Mouse (Mus musculus) CH12.LX (cell line): ENCODE measurements around the gene Myrip. TPM values are rescaled to one million over a fixed set of nuclear protein-coding genes. Genes with fewer than 3 reads are reported as not detected.

Experiments used
- DNase-seq: peaks from one replicate; pipeline ENCODE4 v3.0.0-alpha.2; 2013; ENCODE audit errors: extremely low read depth
- H3K27ac ChIP-seq: 2 replicates; pipeline ENCODE4 v1.5.1; 2012; ENCODE audit warnings: low read depth, mild to moderate bottlenecking, control low read depth, moderate library complexity; ENCODE audit not compliant: insufficient read depth
- H3K27me3 ChIP-seq: replicated peaks from 2 replicates; pipeline ENCODE3; 2012; ENCODE audit warnings: inconsistent platforms
- H3K36me3 ChIP-seq, 2 experiments: replicated peaks in 1 of 2; 2 replicates each; pipeline versions ENCODE3 to v1.6.1; 2012; ENCODE audit warnings: inconsistent platforms in 1 of 2, low read length in 1 of 2, mild to moderate bottlenecking in 1 of 2, mixed read lengths in 1 of 2, moderate library complexity in 1 of 2; ENCODE audit not compliant: control insufficient read depth in 1 of 2, insufficient read depth in 1 of 2
- H3K4me1 ChIP-seq, 2 experiments: 2 replicates each; pipeline ENCODE4 v1.6.1; 2012; ENCODE audit warnings: inconsistent platforms in 1 of 2, moderate library complexity in 1 of 2; ENCODE audit not compliant: insufficient read depth in 2 of 2, control insufficient read depth in 1 of 2
- H3K4me2 ChIP-seq: 2 replicates; pipeline ENCODE4 v1.6.1; 2012; ENCODE audit warnings: low read depth, mild to moderate bottlenecking, control low read depth; ENCODE audit not compliant: poor library complexity, insufficient read depth, severe bottlenecking
- H3K4me3 ChIP-seq, 3 experiments: fragments of 150-350 bp in 1 of 3; sonication (generic) in 1 of 3; replicated peaks in 1 of 3; 2 replicates each; pipeline versions ENCODE3 to v1.5.1; 2011 to 2012; ENCODE audit warnings: low read depth in 2 of 3, low read length in 2 of 3, mild to moderate bottlenecking in 2 of 3, moderate library complexity in 2 of 3, control low read depth in 1 of 3, improper control_type of control experiment in 1 of 3, inconsistent platforms in 1 of 3, mixed read lengths in 1 of 3; ENCODE audit not compliant: poor library complexity in 1 of 3
- H3K79me2 ChIP-seq: replicated peaks from 2 replicates; pipeline ENCODE4 v1.6.1; 2012; ENCODE audit warnings: mild to moderate bottlenecking, moderate library complexity; ENCODE audit not compliant: control insufficient read depth, poor library complexity, insufficient read depth, severe bottlenecking; ENCODE audit errors: extremely low read depth
- H3K9ac ChIP-seq: 2 replicates; pipeline ENCODE4 v1.6.1; 2012; ENCODE audit warnings: low read depth, mild to moderate bottlenecking, control low read depth, moderate library complexity; ENCODE audit not compliant: insufficient read depth
- H3K9me3 ChIP-seq: replicated peaks from 2 replicates; pipeline ENCODE3; 2012; ENCODE audit warnings: low read length, inconsistent platforms, mixed read lengths
- ELF1 ChIP-seq: IDR thresholded peaks from 2 replicates; pipeline ENCODE4 v1.6.1; 2014; ENCODE audit warnings: low read depth, mild to moderate bottlenecking, inconsistent platforms, low read length, improper control_type of control experiment
- ETS1 ChIP-seq: conservative IDR thresholded peaks from 2 replicates; pipeline ENCODE4 v1.6.1; 2012; ENCODE audit warnings: low read depth, mild to moderate bottlenecking, inconsistent platforms, low read length, improper control_type of control experiment, moderate library complexity
- JUND ChIP-seq: conservative IDR thresholded peaks from 2 replicates; pipeline ENCODE4 v1.6.1; 2011; ENCODE audit warnings: low read depth, low read length, improper control_type of control experiment
- MAFK ChIP-seq: IDR thresholded peaks from 2 replicates; pipeline ENCODE4 v1.6.1; 2011; ENCODE audit warnings: low read length, improper control_type of control experiment; ENCODE audit not compliant: insufficient replicate concordance
- MEF2A ChIP-seq: IDR thresholded peaks from 2 replicates; pipeline ENCODE4 v1.6.1; 2014; ENCODE audit warnings: low read depth, mild to moderate bottlenecking, inconsistent platforms, low read length, improper control_type of control experiment, borderline replicate concordance
- MYC ChIP-seq: IDR thresholded peaks from 2 replicates; pipeline ENCODE4 v1.6.1; 2011; ENCODE audit warnings: low read depth, mild to moderate bottlenecking, improper control_type of control experiment, low read length
- NELFE ChIP-seq: IDR thresholded peaks from 2 replicates; pipeline ENCODE4 v1.6.1; 2011; ENCODE audit warnings: low read depth, low read length, improper control_type of control experiment
- NRF1 ChIP-seq: IDR thresholded peaks from 2 replicates; pipeline ENCODE4 v1.6.1; 2014; ENCODE audit warnings: low read depth, mild to moderate bottlenecking, inconsistent platforms, low read length, improper control_type of control experiment, moderate library complexity
- POLR2AphosphoS2 ChIP-seq: IDR thresholded peaks from 2 replicates; pipeline ENCODE4 v1.6.1; 2011; ENCODE audit warnings: low read depth, low read length, improper control_type of control experiment
- RCOR1 ChIP-seq: conservative IDR thresholded peaks from 2 replicates; pipeline ENCODE4 v1.6.1; 2012; ENCODE audit warnings: low read depth, mild to moderate bottlenecking, inconsistent platforms, low read length, improper control_type of control experiment
- SMC3 ChIP-seq: IDR thresholded peaks from 2 replicates; pipeline ENCODE4 v1.6.1; 2011; ENCODE audit warnings: low read depth, low read length, improper control_type of control experiment
- TCF12 ChIP-seq: IDR thresholded peaks from 2 replicates; pipeline ENCODE4 v1.6.1; 2014; ENCODE audit warnings: low read depth, mild to moderate bottlenecking, inconsistent platforms, low read length, improper control_type of control experiment
- ZC3H11A ChIP-seq: IDR thresholded peaks from 2 replicates; pipeline ENCODE4 v1.6.1; 2012; ENCODE audit warnings: low read depth, mild to moderate bottlenecking, inconsistent platforms, low read length, improper control_type of control experiment
- ZMIZ1 ChIP-seq: IDR thresholded peaks from 2 replicates; pipeline ENCODE4 v1.6.1; 2012; ENCODE audit warnings: low read depth, mild to moderate bottlenecking, inconsistent platforms, low read length, improper control_type of control experiment
- ZNF384 ChIP-seq: IDR thresholded peaks from 2 replicates; pipeline ENCODE4 v1.6.1; 2012; ENCODE audit warnings: low read depth, low read length, improper control_type of control experiment, inconsistent platforms
- dilution Hi-C: fragments of 300-500 bp; cut with MboI; formaldehyde crosslinking; loops from 2 replicates; pipeline ENCODE4 v1.14.3; 2020; ENCODE audit warnings: low sequenced_read_pairs; ENCODE audit not compliant: extremely low pct_unique_long_range_greater_than_20kb, extremely low pct_ligation_motif_present
- in situ Hi-C: fragments of 300-500 bp; cut with MboI; formaldehyde crosslinking; loops from 3 replicates; pipeline ENCODE4 v1.14.3; 2019; ENCODE audit warnings: low sequenced_read_pairs, low pct_ligation_motif_present, low pct_unique_long_range_greater_than_20kb, mixed read lengths
- polyA plus RNA-seq: library from polyadenylated mRNA; unstranded; fragments of >175 nt; gene quantifications from 2 replicates; pipeline ENCODE4 v1.2.1, GENCODE M21; 2012; ENCODE audit warnings: low read depth; ENCODE audit not compliant: insufficient read length
- total RNA-seq, 2 experiments: library from RNA; depleted of rRNA; stranded (reverse); fragments of 300-350 nt in 1 of 2; fragments of >200 nt in 1 of 2; gene quantifications; 2 replicates each; pipeline ENCODE4 v1.2.3; 2012 to 2014

The Myrip gene
- total and polyA plus RNA-seq, 3 experiments, result not detected

DNA sequence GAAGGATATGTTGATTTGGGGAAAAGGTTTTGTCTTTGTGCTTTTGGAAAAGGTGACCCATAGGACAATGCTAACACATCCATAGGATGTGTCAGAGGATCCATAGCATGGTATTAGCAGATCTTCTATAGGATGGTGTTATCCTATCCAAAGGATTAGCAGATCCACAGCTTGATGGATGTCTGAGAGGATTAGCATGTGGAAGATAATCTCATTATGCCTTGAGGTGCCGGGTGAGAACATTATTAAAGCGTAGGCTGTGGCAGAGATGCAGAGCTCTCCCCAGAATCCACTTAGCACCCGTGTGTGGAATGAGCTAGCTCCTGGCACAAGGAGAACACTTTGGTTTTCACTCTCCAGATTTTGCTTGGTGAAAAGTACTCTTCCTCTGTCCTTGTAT lies 13.3 kb upstream of the Myrip start:
- TF ChIP-seq ZNF384, result no peak
- TF ChIP-seq RCOR1, result no peak
- no peak for TF ChIP-seq SMC3
- H3K4me3 ChIP-seq, result no peak overlapping the region
- no peak overlapping the region for H3K4me2 ChIP-seq
- no peaks in the 10 kb centered on the region for H3K79me2 ChIP-seq
- no peaks in the 10 kb centered on the region for H3K9me3 ChIP-seq
- in situ Hi-C loops, result no loop called here
- H3K4me1 ChIP-seq, result no peaks in the 10 kb centered on the region
- H3K36me3 ChIP-seq, result no peaks in the 10 kb centered on the region
- H3K27ac ChIP-seq, result no peak overlapping the region
- dilution Hi-C loops, result no loop called here
- DNase-seq, result no peak
- H3K27me3 ChIP-seq, result no peaks in the 10 kb centered on the region
- H3K9ac ChIP-seq, result no peak overlapping the region

- TF ChIP-seq MAFK, result peak; percentile 54; the same call in 1 of the 2 replicates
- no peak for TF ChIP-seq MYC
- TF ChIP-seq, all 38 proteins: peak for 1
- in situ Hi-C loops, result no loop called here
Measured at GRCm38 (mm10) chr9:120290375-120290774, 10.9 kb upstream of the Myrip start.

DNA sequence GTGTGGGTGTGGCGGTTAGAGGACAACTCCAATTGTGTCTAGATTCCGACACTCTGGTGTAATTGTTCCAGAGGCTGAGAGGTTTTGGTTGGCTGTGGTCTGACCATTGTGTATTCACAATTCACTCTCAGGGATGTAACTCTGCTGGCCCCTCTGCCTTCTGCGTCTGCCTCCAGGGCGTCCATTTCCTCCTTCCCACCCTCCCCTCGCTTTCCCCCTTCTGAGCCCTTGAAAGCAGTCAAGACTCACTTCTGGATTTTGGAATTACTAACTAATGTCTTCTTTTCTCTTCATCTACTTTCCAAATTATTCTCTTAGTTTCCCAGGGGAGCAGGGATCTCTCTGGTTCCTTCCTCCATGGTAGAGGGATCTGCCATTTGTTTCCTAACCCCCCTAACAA lies 8.8 kb upstream of the Myrip start:
- Histone ChIP-seq H3K79me2 (no peaks in the 10 kb centered on the region), H3K27ac (no peak overlapping the region), H3K4me2 (no peak overlapping the region), H3K4me3 (no peak overlapping the region), H3K27me3 (no peaks in the 10 kb centered on the region), H3K4me1 (no peaks in the 10 kb centered on the region), H3K9me3 (no peaks in the 10 kb centered on the region), H3K36me3 (no peaks in the 10 kb centered on the region), H3K9ac (no peak overlapping the region)
- dilution Hi-C loops, result no loop called here
- TF ChIP-seq MYC, result no peak
- no peak for TF ChIP-seq ELF1
- TF ChIP-seq NELFE, result no peak
- TF ChIP-seq MEF2A, result no peak
- TF ChIP-seq TCF12, result no peak
- TF ChIP-seq ETS1, result no peak
- no peak for TF ChIP-seq POLR2AphosphoS2
- no peak for TF ChIP-seq ZC3H11A
- no peak for TF ChIP-seq NRF1
- no peak for TF ChIP-seq JUND
- TF ChIP-seq ZMIZ1, result no peak
- in situ Hi-C loops, result no loop called here
- DNase-seq, result no peak

More at GRCm38 (mm10) chr9:120290375-120290774, 10.9 kb upstream of the Myrip start:
- H3K36me3 ChIP-seq, result no peaks in the 10 kb centered on the region
- dilution Hi-C loops, result no loop called here
- H3K79me2 ChIP-seq, result no peaks in the 10 kb centered on the region
- no peaks in the 10 kb centered on the region for H3K4me1 ChIP-seq
- H3K27ac ChIP-seq, result no peak overlapping the region
- H3K4me3 ChIP-seq, result no peak overlapping the region
- H3K4me2 ChIP-seq, result no peak overlapping the region
- DNase-seq, result no peak
- no peaks in the 10 kb centered on the region for H3K27me3 ChIP-seq
- no peaks in the 10 kb centered on the region for H3K9me3 ChIP-seq
- H3K9ac ChIP-seq, result no peak overlapping the region
